Mouse (Mus musculus) natural killer cell, adult 2 months (primary cell): ENCODE measurements around the gene Wdr43.

Source experiments
- DNase-seq, 2 experiments: peaks; one replicate each; pipeline ENCODE4 v3.0.0; 2022; ENCODE audit warnings: low spot score in 2 of 2

Wdr43 gene

DNA sequence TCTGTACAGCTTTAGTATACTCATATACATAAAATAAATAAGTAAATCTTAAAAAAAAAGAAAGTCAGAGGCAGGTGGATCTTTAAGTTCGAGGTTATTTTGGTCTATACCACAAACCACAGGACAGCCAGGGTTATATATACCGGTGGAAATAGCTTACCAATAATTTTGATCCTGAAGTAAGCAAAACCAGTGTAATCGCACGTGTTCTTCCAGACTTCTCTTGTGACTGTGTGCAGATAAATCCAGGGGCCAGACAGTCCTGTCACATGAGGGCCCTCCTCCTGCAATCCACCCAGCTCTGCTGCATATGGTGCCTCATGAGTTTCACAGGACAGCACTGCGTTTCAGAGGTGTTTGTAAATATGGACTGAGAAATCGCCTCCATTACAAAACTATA lies 47.8 kb downstream of the Wdr43 start:
- DNase-seq, result no peak

DNA sequence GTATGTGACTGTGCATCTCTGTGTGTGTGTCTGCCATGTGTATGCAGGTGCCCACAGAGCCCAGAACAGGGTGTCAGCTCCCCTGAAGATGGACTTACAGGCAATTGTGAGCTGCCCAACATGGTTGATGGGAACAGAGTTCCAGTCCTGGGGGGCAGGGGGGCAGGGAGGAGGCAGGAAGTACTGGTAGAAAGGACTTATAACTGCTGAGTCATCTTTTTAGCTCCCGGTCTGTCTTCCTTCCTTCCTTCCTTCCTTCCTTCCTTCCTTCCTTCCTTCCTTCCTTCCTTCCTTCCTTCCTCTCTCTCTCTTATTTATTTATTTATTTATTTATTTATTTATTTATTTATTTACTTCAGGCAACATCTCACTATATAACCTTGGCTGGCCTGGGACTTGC lies 48.5 kb downstream of the Wdr43 start:
- no peak for DNase-seq

DNA sequence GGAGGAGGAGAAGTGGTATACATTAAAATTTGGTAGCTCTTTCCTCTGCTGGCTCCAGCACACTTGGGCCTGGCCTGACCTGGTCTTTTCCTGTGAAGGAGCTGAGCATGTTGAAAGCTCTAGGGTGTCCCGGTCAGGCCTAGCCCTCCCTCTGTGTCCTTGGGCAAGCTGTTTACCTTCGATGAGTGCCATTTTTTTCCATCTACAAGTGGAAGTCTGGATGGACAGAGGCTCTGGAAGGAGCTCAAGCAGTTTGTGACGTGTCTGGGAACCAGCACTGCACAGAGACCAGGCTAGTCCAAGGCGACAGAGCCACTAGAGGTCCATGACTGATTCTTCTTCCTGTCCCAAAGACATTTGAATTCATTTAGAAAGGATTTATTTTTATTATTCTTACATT lies 49.5 kb downstream of the Wdr43 start:
- no peak for DNase-seq

DNA sequence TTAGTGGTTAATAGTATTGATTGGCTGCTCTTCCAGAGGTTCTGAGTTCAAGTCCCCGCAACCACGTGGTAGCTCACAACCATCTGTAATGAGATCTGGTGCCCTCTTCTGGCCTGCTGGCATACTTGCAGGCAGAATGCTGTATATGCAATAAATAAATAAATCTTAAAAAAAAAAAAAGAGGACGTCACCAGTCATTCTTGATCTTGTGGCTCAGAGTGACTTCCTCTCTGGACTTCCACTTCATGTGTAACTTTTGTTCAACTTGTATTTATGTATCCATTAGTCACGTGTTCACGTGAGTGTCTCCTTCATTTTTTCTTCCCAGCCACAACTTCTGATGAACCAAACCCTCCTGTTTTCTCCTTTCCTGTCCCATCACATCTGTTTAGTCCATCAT lies 53.8 kb downstream of the Wdr43 start:
- no peak for DNase-seq

DNA sequence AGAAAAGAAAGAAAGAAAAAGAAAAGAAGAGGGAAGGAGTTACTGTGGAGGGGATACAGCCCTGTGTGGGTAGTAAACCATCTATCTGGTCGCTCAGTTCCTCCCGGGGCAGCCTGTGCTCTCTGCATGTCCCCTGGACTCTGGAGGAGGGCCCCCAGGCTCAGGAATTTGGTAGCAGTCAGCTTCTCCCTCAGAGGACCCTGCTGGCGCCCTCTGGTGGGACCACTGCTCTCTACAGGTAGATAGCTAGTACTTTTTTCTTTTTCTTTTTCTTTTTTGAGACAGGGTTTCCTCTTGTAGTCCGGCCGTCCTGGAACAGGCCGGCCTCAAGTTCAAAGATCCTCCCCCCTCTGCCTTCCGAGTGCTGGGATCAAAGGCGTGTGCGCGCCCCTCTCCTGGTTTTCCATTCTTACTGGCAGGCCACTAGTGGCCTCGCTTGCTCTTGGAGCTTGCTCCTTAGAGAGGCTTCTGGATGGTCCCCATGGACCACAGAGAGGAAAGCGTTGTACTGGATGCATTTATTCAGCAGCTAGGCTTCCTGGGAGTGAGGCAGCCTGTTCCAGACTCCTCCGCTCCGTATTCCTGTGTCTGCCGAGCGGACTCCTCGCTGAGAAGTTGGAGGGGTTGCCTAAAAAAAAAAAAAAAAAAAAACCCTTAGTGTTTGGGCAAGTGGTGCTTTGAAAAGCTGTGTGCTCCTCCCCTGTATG lies 56.3 kb downstream of the Wdr43 start:
- peak in 1 of 2 experiments; percentile 33 for DNase-seq

DNA sequence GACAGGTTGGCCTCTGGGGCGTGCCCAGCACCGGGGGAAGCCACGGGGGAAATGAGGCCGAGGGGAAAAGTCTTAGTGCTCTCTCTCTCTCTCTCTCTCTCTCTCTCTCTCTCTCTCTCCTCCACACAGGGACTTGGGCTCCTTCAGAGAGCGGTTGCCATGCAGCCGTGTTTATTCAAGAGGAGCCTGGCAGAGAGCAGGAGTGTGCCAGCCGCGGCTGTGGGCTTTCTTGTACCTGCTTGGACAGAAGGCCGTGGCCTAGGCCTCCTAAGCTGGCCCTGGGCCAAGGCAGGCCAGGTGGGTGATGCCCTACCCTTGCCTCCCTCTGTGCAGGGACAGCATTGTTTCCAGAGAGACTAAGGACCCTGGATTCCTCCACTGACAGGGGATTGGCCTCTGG lies 57.4 kb downstream of the Wdr43 start, which contains the start of gene Togaram2:
TSS of gene Togaram2 (plus strand) at position 170 of the 400 bp plus-strand sequence.
- no peak for DNase-seq

DNA sequence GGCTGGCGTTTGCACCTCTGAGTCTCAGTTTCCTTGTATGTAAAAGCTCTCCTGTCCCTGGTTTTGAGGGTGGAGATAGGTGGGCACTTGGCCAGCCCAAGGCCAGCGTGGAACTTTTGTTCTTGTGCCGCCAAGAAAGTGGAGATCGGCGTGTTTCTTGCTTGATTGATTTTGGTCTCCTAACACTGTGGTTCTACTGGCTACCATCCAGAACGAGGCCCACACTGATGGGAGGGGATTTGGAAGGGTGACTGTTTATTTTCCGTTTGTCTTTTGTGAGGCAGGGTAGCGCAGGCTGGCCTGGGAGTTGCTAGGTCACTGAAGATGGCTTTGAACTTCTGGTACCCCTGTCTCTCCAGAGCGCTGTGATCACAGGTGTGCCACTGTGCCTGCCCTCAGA lies 58.2 kb downstream of the Wdr43 start:
- DNase-seq, result no peak

DNA sequence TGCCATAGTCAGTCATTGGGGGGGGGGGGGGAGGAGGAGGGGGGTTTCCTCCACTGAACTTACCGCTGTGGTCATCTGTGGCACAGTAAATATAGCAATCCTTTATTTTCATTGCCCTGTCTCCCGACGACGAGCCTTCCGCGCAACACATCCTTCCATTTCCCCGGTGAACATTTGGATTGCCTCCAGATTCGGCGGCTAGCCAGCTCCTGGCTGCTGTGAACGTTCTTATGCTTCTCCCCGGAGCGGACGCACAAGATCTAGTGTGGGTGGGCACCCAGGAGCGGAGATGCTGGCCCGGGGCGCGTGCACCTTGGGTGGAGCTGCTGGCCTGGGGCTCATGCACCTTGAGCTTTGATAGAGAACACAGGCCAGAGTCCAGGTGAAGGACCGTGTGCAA lies 59.2 kb downstream of the Wdr43 start:
- DNase-seq, result no peak

DNA sequence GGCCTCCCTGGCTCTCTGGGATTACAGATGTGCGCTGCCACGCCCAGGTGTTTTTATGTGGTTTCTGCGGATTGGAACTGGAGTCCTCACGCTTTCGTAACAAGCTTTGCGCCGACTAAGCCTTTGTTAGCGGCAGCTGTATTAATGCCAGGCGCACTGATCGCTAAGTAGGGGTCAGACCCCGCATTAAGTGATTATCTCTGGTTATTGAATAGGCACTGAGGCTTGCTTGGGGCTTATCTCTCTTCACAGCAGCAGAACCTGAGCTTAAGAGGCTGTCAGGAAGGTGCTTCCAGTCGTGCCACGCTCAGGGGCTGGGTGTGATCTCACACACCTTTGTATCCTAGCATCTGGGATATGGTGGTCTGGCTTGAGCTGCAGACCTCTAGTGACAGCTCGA lies 66.0 kb downstream of the Wdr43 start:
- DNase-seq, result no peak

DNA sequence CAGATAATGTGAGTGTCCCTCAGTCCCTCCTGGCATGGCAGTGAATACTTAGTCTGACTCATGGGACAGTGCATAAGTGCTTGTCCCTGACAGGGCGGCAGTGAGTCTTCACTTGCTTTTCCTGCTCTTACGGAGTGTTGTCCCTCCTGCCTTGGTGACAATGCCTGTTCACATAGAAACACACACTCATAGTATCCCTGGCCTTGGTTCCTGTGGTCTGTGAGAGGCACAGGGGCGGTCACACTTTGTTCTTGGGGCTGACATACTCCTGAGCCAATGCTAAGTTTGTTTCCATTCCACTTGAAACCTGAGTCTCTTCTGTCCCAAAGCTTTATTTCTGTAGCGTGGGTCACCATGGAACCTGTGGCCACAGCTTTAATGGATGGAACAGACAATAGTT lies 66.7 kb downstream of the Wdr43 start:
- no peak for DNase-seq

DNA sequence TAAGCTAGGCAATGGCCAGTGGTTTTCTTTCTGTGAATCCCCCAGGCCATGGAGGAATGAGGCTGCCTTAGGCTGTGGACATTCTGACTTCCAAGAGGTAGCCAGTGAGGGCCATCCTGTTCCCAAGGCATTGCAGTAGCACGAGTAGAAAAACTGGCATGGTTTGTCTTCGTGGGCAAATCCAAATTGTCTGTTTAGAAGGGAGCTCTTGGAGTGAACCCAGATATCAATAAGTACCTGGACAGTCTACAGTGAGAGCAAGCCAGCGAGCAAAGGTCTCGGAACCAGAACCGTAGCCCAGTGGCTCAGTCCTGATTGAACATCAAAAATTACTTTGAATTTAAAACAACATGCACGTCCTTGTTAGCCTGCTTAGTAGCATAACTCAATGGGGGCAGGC lies 67.6 kb downstream of the Wdr43 start:
- DNase-seq, result no peak

DNA sequence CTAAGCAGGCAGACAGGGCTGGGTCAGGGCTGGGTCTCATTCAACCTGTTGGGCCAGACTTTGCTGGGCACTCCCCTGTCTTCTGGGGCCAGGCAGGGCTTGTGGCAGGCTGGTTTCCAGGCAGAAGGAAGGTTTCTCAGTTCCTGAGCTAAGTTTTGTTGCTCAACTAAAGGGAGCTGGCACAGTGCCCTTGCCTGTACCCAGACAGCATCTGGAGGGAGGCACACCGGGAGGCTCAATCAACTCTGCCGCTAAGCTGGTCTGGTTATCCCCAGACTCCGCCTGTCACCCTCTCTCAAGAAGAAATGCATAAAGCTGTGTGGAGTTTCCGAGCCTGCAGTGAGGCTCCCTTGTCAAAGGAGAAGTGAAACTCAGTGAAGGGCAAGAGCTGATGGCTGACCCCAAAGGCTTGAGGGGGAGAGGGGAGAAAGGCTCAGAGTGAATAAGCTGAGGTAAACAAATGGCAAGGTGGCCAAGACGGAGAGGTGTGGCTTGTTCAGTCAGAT lies 68.5 kb downstream of the Wdr43 start:
- DNase-seq, result peak in 1 of 2 experiments; percentile 35

DNA sequence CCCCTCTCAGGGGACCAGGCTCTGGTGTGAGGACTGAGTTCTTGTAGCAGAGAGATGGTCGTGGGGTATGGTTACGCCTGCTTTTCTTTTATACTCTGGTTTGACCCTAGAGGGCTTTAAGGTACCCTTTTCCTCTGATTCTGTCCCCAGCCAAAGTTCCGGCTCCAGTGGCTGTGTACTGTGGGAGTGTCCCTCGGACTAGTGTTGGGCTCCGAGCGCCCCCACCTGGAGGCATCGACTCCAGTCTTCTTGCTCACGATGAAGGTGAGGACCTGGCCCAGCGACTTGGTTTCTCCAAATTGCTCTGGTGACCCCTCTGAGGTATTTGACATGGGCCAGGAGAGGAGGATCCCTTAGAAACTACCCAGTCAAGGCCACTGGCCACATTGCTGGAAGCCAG lies 71.7 kb downstream of the Wdr43 start:
- no peak for DNase-seq

DNA sequence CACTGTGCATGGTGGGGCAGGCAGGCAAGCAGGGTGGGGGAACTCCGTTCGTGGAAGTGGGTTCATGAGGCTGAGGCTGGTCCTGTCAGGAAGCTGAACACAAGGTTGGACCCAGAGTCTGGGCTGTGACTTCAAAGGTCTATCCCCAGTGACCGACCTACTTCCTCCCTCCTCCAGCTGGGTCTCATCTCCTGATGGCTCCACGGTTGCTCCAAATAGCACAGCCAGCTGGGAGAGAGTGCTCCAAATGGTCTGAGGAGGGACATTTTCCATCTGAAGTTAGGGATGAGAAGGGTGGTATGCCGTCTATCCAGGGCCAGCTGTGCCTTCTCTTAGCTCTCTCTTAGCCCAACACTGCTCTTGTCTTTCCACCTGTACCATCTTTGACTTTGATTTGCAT lies 74.2 kb downstream of the Wdr43 start:
- no peak for DNase-seq

DNA sequence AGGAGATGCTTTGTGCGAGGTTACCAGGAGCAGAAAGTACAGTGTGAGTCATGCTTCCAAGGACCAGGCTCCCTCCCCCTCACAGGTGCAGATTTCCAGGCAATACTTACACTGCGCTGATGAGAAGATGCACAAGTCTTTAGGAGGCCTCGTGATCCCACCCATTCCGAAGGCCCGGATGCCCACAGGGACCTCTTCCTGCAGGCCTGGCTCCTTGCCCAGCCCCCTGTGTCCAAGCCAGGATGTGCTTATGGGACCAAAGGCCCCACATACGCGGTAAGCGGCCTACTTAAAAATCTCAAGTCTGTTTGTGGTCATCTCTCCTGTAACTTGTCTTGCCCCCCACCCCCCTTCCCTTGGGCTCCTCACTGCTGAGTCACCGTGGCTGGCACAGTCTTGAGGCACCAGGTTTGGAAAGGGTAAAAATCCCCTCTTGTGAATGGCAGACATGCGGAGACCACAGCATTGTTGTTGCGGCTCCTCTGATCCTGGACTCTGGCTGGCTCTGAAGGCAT lies 75.7 kb downstream of the Wdr43 start:
- DNase-seq, result no peak

DNA sequence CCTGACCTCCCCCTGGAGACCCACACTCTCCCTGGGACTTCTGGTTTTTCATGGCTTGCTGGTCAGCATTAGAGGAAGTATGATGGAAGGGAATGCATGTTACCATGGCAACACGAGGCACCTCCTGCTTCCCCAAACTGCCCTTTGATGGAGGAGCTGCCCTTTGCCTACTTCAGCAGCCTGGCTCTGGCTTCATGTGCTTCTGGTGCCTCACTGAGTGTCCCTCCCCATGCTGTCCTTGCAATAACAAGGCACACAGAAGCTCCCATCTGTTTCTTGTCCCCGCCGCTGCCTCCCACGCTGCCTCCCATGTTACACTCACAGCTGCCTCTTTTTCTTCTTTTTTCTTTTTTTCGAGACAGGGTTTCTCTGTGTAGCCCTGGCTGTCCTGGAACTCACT lies 77.6 kb downstream of the Wdr43 start:
- DNase-seq, result no peak

DNA sequence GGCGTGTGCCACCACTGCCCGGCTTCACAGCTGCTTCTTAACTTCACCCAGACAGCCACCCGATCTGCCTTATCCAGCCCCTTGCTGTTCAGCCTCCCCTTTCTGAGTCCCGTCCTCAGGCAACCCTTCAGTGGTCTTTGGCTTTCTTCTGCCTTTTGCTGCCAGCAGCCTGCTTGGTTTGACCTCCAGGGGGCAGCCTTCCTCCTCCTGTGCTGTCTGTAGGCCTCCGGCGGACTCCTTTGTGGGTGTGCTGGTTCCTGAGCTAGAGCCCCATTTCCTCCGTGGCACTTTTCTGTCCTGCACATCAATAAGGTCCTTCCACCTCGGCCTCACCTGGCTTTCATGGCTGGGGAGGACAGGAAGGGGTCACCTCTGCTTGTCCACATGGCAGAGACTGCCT lies 78.1 kb downstream of the Wdr43 start:
- peak; percentile 10 to 20 for DNase-seq

DNA sequence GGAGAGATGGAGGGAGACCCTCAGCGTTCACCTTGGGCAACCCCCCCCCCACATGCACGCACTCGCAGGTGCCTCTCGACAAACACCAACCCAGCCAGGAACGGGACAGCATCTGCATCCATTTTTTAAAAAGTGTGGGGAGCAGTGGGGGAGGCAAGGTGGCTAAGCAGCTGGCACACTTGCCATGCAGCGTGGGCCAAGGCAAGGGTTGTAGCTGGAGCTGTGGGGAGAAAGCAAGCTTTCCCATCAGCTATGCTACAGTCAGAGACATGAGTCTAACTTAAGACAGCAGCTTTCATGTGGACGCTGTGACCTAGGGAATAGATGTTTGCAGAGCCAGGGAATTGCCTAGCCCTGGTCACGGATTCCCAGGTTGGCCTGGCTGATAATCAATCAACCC lies 79.5 kb downstream of the Wdr43 start:
- DNase-seq, result no peak

DNA sequence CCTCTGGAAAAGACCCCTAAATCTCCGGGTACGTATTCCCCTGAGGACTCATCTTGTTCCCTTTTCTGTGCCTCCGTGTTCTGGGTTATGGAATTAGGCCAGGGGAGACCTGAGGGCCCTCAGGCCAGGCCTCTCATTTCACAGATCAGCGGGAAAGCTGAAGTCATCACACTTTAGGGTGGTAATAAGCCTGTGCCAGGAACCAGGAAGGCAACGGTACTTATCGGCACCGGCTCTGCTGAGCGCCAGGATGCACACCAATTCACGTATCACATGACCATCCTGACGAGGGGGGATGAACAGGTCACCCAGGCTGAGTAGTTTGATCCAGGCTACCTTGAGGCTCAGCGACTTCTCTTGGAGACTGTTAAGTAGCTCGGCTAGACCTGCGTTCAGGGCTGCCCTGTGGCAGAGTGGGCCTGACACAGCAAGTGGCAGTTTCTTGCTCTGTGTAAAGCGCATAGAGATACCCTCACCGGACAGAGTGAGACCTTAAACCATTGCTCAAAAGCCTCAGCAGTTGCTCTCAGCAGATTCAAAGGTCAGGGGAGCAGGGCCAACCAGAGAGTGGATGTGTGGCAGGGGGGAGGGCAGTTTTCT lies 80.1 kb downstream of the Wdr43 start:
- no peak for DNase-seq

DNA sequence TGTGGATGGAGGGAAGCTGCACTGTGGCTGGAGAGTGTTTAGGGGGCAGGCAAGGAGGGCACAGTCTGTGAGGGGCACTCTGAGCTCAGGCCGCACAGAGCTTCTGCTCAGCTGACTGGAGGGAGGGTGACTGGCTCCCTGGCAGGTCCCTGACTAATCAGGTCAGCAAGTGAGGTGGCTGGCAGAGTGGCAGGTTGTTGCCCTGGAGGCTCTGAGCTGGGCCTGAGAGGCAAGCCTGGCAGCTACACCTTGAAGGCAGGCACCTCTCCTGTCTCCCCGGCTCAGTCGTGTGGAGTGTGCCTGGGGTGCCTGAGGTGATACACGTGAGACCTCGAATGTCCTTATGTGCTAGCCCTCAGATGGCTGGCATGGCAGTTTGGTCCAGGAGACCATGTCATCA lies 80.7 kb downstream of the Wdr43 start:
- no peak for DNase-seq

DNA sequence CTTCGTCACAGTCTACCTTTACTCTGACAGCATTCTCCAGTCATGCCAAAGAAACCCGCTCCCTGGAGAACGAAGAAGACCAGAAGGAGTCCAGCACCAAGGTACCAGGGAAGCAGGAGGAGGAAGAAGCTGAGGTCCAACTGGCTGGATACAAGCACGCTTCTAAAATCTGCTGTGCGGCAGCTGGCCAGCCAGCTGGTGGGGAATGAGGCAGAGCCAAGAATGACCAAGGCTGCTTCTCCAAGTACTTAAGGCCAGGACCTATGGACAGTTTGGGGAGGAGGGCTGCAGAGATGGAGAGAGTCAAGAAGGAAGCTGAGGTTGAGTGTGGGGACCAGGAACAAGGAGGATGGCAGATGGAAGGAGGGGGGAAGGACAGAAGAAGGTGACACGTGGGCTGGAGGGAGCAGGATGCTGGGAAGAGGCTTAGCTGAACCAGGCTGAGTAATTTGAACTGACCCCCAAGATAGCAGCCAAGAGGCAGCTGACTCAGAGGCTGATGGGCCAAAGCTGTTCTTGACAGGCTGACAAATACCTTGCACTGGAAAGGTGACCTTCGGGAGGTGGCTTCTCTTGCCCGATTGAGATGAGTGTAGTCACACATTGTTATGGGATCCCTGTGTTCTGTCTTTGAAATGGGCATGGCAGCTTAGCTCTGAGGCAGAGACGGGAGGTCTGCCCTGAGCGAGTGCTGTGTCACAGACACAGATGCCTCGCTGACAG lies 82.4 kb downstream of the Wdr43 start:
- no peak for DNase-seq

DNA sequence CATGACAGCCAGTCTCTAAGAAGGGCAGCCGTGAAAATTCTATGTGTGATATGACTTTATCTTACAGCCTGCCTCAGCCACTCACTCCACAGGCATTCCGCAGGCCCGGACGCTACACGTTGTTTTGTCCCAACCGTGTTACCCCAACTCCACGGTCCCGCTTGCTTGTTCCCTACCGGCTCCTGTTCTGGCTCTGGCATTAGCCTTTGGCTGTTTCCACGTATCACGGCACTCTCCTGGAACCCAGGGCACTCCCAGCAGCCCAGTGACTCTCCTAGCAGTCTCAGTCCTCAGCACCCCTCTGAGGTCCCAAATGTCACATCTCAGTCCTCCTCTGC lies 82.9 kb downstream of the Wdr43 start:
- no peak for DNase-seq

DNA sequence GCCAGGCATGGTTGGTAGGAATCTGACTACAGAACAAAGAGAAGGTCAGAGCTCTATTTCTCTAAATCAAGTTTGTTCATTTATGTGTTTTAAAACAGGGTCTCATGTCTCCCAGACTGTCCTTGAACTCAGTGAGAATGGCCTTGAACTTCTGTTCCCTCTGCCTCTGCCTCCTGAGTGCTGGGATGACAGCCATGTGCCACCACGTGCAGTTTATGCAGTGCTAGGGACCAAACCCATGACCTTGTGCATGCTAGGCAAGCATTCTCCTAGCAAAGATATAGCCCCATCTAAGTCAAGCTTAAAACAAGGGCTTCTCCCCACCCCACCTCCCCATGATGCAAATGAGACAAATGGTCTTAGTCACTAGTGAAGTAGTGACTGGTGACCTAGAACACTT lies 89.4 kb downstream of the Wdr43 start:
- no peak for DNase-seq
